Mouse (Mus musculus) brown adipose tissue, adult 24 weeks (tissue): ENCODE measurements around the gene Mob1b. TPM values are rescaled to one million over a fixed set of nuclear protein-coding genes. Genes with fewer than 3 reads are reported as not detected.
A peak's percentile ranks its signal among the peaks of the same experiment; 100 is the strongest.
"Not testable (repeated sequence)": the region's sequence is repeated elsewhere in the genome, so short reads cannot be mapped to it uniquely, and the experiment has no call there.

ENCODE experiments used
- H3K27ac ChIP-seq: fragments of 200-500 bp; replicated peaks from 2 replicates; pipeline ENCODE4 v1.5.1; 2012; ENCODE audit warnings: low read depth, mild to moderate bottlenecking, low read length
- H3K4me1 ChIP-seq: fragments of 200-500 bp; 2 replicates; pipeline ENCODE4 v1.6.1; 2012; ENCODE audit warnings: low read length, mixed read lengths; ENCODE audit not compliant: control insufficient read depth, insufficient read depth, insufficient read length
- H3K4me3 ChIP-seq: fragments of 200-500 bp; 2 replicates; pipeline ENCODE4 v1.5.1; 2012; ENCODE audit warnings: low read depth, mild to moderate bottlenecking, low read length, moderate library complexity; ENCODE audit not compliant: insufficient read depth
- polyA plus RNA-seq: library from polyadenylated mRNA; stranded (reverse); fragments of >200 nt; gene quantifications from 2 replicates; pipeline ENCODE4 v1.2.4, GENCODE M21; 2012; ENCODE audit not compliant: missing spikeins, insufficient read depth, insufficient read length

The Mob1b gene
- polyA plus RNA-seq, 1 experiment: 26.0 TPM

GRCm38 (mm10) chr5:88724030-88724429 is 3.4 kb downstream of the Mob1b start:
- Histone ChIP-seq H3K27ac (no peak overlapping the region), H3K4me1 (peaks cover 9% of the 10 kb centered on the region; the same call in 1 of the 2 replicates), H3K4me3 (no peak overlapping the region)

GRCm38 (mm10) chr5:88727593-88728144 is 7.0 kb downstream of the Mob1b start:
- Histone ChIP-seq H3K27ac (no peak overlapping the region; the same call in 1 of the 2 replicates), H3K4me1 (peaks cover 3% of the 10 kb centered on the region; the same call in 1 of the 2 replicates), H3K4me3 (no peak overlapping the region)

GRCm38 (mm10) chr5:88734786-88735185 is 14.1 kb downstream of the Mob1b start:
- Histone ChIP-seq H3K27ac (no peak overlapping the region), H3K4me3 (no peak overlapping the region), H3K4me1 (no peaks in the 10 kb centered on the region)

- not testable (repeated sequence) for H3K4me3 ChIP-seq, H3K4me1 ChIP-seq, H3K27ac ChIP-seq
These were observed 20.4 kb downstream of the Mob1b start for GRCm38 (mm10) chr5:88741065-88741464.

GRCm38 (mm10) chr5:88747774-88748173 is 27.1 kb downstream of the Mob1b start:
- H3K4me1 ChIP-seq: no peaks in the 10 kb centered on the region
- no peak overlapping the region for H3K27ac ChIP-seq
- no peak overlapping the region for H3K4me3 ChIP-seq

GRCm38 (mm10) chr5:88753199-88753598 is 32.5 kb downstream of the Mob1b start:
- Histone ChIP-seq H3K27ac (no peak overlapping the region), H3K4me1 (no peaks in the 10 kb centered on the region), H3K4me3 (no peak overlapping the region)

GRCm38 (mm10) chr5:88762611-88763010 is 42.0 kb downstream of the Mob1b start:
- H3K4me1 ChIP-seq: no peaks in the 10 kb centered on the region
- H3K4me3 ChIP-seq: no peak overlapping the region
- no peak overlapping the region for H3K27ac ChIP-seq

- Histone ChIP-seq H3K4me3 (peak overlapping the region; percentile 71), H3K27ac (peak overlapping the region; percentile 42), H3K4me1 (no peaks in the 10 kb centered on the region)
These were observed 43.9 kb downstream of the Mob1b start for GRCm38 (mm10) chr5:88764430-88764986.

- peak within 1 kb of the TSS; percentile 42 for H3K27ac ChIP-seq
- H3K4me1 ChIP-seq: no peaks in the 10 kb centered on the region
- H3K4me3 ChIP-seq: peak within 1 kb of the TSS; percentile 71
These were observed 44.4 kb downstream of the Mob1b start, which contains the start of gene Dck for GRCm38 (mm10) chr5:88764987-88765481. Gene Dck, plus strand, starts transcription at chr5:88764996.

GRCm38 (mm10) chr5:88765587-88765986 is 44.9 kb downstream of the Mob1b start:
- no peak overlapping the region for H3K27ac ChIP-seq
- peak overlapping the region; percentile 71 for H3K4me3 ChIP-seq
- H3K4me1 ChIP-seq: no peaks in the 10 kb centered on the region

- no peak overlapping the region for H3K27ac ChIP-seq
- no peaks in the 10 kb centered on the region for H3K4me1 ChIP-seq
These were observed 45.5 kb downstream of the Mob1b start for GRCm38 (mm10) chr5:88766121-88766520.

GRCm38 (mm10) chr5:88766863-88767262 is 46.2 kb downstream of the Mob1b start:
- Histone ChIP-seq H3K4me1 (no peaks in the 10 kb centered on the region), H3K4me3 (no peak overlapping the region)

More at GRCm38 (mm10) chr5:88766121-88766520, 45.5 kb downstream of the Mob1b start:
- no peak overlapping the region for H3K4me3 ChIP-seq

GRCm38 (mm10) chr5:88768201-88768600 is 47.5 kb downstream of the Mob1b start:
- Histone ChIP-seq H3K27ac (no peak overlapping the region), H3K4me1 (no peaks in the 10 kb centered on the region), H3K4me3 (no peak overlapping the region)

More at GRCm38 (mm10) chr5:88766863-88767262, 46.2 kb downstream of the Mob1b start:
- no peak overlapping the region for H3K27ac ChIP-seq

GRCm38 (mm10) chr5:88782072-88782765 is 61.6 kb downstream of the Mob1b start:
- H3K27ac ChIP-seq: no peak overlapping the region
- no peaks in the 10 kb centered on the region for H3K4me1 ChIP-seq
- H3K4me3 ChIP-seq: no peak overlapping the region

GRCm38 (mm10) chr5:88785059-88785458 is 64.4 kb downstream of the Mob1b start:
- Histone ChIP-seq H3K4me3 (no peak overlapping the region), H3K27ac (no peak overlapping the region), H3K4me1 (no peaks in the 10 kb centered on the region)
